Mouse (Mus musculus): Measurements from ENCODE around the gene Lrfn2. TPM values are rescaled to one million over a fixed set of nuclear protein-coding genes. Genes with fewer than 3 reads are reported as not detected.
A peak's percentile ranks its signal among the peaks of the same experiment; 100 is the strongest.

The Lrfn2 gene
- polyA plus RNA-seq, 1 experiment = 9.0 TPM

GRCm38 (mm10) chr17:48932916-48933315, 737 bp downstream of the Lrfn2 start:
- TF ChIP-seq CTCF (IDR thresholded peaks at IDR 0.05; ENCODE audit: borderline replicate concordance, extremely low read depth, insufficient read depth, insufficient read length) = no peak
- TF ChIP-seq POLR2A (IDR thresholded peaks at IDR 0.05; ENCODE audit: borderline replicate concordance, extremely low read depth, insufficient read depth, insufficient read length, poor library complexity, severe bottlenecking) = no peak
- peak; percentile 32 for DNase-seq (ENCODE audit: low read depth)

- TF ChIP-seq CTCF (IDR thresholded peaks at IDR 0.05; ENCODE audit: borderline replicate concordance, extremely low read depth, insufficient read depth, insufficient read length) = no peak
- TF ChIP-seq POLR2A (IDR thresholded peaks at IDR 0.05; ENCODE audit: borderline replicate concordance, extremely low read depth, insufficient read depth, insufficient read length, poor library complexity, severe bottlenecking) = no peak
- no peak for DNase-seq (ENCODE audit: low read depth)
Measured at GRCm38 (mm10) chr17:48935201-48935600, 3.0 kb downstream of the Lrfn2 start.

GRCm38 (mm10) chr17:48936445-48937141, 4.4 kb downstream of the Lrfn2 start:
- DNase-seq (ENCODE audit: low read depth) = peak; percentile 57
- TF ChIP-seq POLR2A (IDR thresholded peaks at IDR 0.05; ENCODE audit: borderline replicate concordance, extremely low read depth, insufficient read depth, insufficient read length, poor library complexity, severe bottlenecking) (no peak), CTCF (IDR thresholded peaks at IDR 0.05; ENCODE audit: borderline replicate concordance, extremely low read depth, insufficient read depth, insufficient read length) (peak; percentile 28; the same call in 1 of the 2 replicates)

GRCm38 (mm10) chr17:48938711-48939220, 6.6 kb downstream of the Lrfn2 start:
- TF ChIP-seq CTCF (IDR thresholded peaks at IDR 0.05; ENCODE audit: borderline replicate concordance, extremely low read depth, insufficient read depth, insufficient read length) (no peak), POLR2A (IDR thresholded peaks at IDR 0.05; ENCODE audit: borderline replicate concordance, extremely low read depth, insufficient read depth, insufficient read length, poor library complexity, severe bottlenecking) (no peak)
- DNase-seq (ENCODE audit: low read depth) = no peak

- no peak for TF ChIP-seq CTCF (IDR thresholded peaks at IDR 0.05; ENCODE audit: borderline replicate concordance, extremely low read depth, insufficient read depth, insufficient read length)
- TF ChIP-seq POLR2A (IDR thresholded peaks at IDR 0.05; ENCODE audit: borderline replicate concordance, extremely low read depth, insufficient read depth, insufficient read length, poor library complexity, severe bottlenecking) = no peak
- DNase-seq (ENCODE audit: low read depth) = no peak
Measured at GRCm38 (mm10) chr17:48946315-48946714, 14.1 kb downstream of the Lrfn2 start.

GRCm38 (mm10) chr17:48946765-48947164, 14.6 kb downstream of the Lrfn2 start:
- no peak for DNase-seq (ENCODE audit: low read depth)
- no peak for TF ChIP-seq POLR2A (IDR thresholded peaks at IDR 0.05; ENCODE audit: borderline replicate concordance, extremely low read depth, insufficient read depth, insufficient read length, poor library complexity, severe bottlenecking)
- TF ChIP-seq CTCF (IDR thresholded peaks at IDR 0.05; ENCODE audit: borderline replicate concordance, extremely low read depth, insufficient read depth, insufficient read length) = no peak

GRCm38 (mm10) chr17:48951250-48951649, 19.1 kb downstream of the Lrfn2 start:
- TF ChIP-seq POLR2A (IDR thresholded peaks at IDR 0.05; ENCODE audit: borderline replicate concordance, extremely low read depth, insufficient read depth, insufficient read length, poor library complexity, severe bottlenecking) (no peak), CTCF (IDR thresholded peaks at IDR 0.05; ENCODE audit: borderline replicate concordance, extremely low read depth, insufficient read depth, insufficient read length) (no peak)
- DNase-seq (ENCODE audit: low read depth) = no peak

- no peak for TF ChIP-seq POLR2A (IDR thresholded peaks at IDR 0.05; ENCODE audit: borderline replicate concordance, extremely low read depth, insufficient read depth, insufficient read length, poor library complexity, severe bottlenecking)
- no peak for TF ChIP-seq CTCF (IDR thresholded peaks at IDR 0.05; ENCODE audit: borderline replicate concordance, extremely low read depth, insufficient read depth, insufficient read length)
- DNase-seq (ENCODE audit: low read depth) = no peak
Measured at GRCm38 (mm10) chr17:48956033-48956631, 24.0 kb downstream of the Lrfn2 start.

- peak; percentile 69 for DNase-seq (ENCODE audit: low read depth)
Measured at GRCm38 (mm10) chr17:48960161-48960698, 28.1 kb downstream of the Lrfn2 start.

GRCm38 (mm10) chr17:48962646-48963045, 30.5 kb downstream of the Lrfn2 start:
- DNase-seq (ENCODE audit: low read depth) = no peak

More at GRCm38 (mm10) chr17:48960161-48960698, 28.1 kb downstream of the Lrfn2 start:
- no peak for TF ChIP-seq POLR2A (IDR thresholded peaks at IDR 0.05; ENCODE audit: borderline replicate concordance, extremely low read depth, insufficient read depth, insufficient read length, poor library complexity, severe bottlenecking)
- TF ChIP-seq CTCF (IDR thresholded peaks at IDR 0.05; ENCODE audit: borderline replicate concordance, extremely low read depth, insufficient read depth, insufficient read length) = no peak

GRCm38 (mm10) chr17:48963740-48964139, 31.6 kb downstream of the Lrfn2 start:
- DNase-seq (ENCODE audit: low read depth) = no peak
- no peak for TF ChIP-seq CTCF (IDR thresholded peaks at IDR 0.05; ENCODE audit: borderline replicate concordance, extremely low read depth, insufficient read depth, insufficient read length)
- no peak for TF ChIP-seq POLR2A (IDR thresholded peaks at IDR 0.05; ENCODE audit: borderline replicate concordance, extremely low read depth, insufficient read depth, insufficient read length, poor library complexity, severe bottlenecking)

More at GRCm38 (mm10) chr17:48962646-48963045, 30.5 kb downstream of the Lrfn2 start:
- TF ChIP-seq POLR2A (IDR thresholded peaks at IDR 0.05; ENCODE audit: borderline replicate concordance, extremely low read depth, insufficient read depth, insufficient read length, poor library complexity, severe bottlenecking) (no peak), CTCF (IDR thresholded peaks at IDR 0.05; ENCODE audit: borderline replicate concordance, extremely low read depth, insufficient read depth, insufficient read length) (no peak)
